Mouse (Mus musculus) small intestine, adult 2 months (tissue): ENCODE results near the gene E130308A19Rik.

ENCODE experiments used
- CTCF ChIP-seq: fragments of 200-500 bp; IDR thresholded peaks from 2 replicates; pipeline ENCODE4 v1.5.1; 2012; ENCODE audit warnings: low read depth, mild to moderate bottlenecking, control low read depth, inconsistent platforms, low read length, moderate library complexity, mixed read lengths; ENCODE audit not compliant: insufficient replicate concordance, insufficient read length; ENCODE audit errors: extremely low read depth
- POLR2A ChIP-seq: fragments of 200-500 bp; IDR thresholded peaks from 2 replicates; pipeline ENCODE4 v1.6.1; 2012; ENCODE audit warnings: low read depth, mild to moderate bottlenecking, control low read depth, inconsistent platforms, low read length, moderate library complexity

DNA sequence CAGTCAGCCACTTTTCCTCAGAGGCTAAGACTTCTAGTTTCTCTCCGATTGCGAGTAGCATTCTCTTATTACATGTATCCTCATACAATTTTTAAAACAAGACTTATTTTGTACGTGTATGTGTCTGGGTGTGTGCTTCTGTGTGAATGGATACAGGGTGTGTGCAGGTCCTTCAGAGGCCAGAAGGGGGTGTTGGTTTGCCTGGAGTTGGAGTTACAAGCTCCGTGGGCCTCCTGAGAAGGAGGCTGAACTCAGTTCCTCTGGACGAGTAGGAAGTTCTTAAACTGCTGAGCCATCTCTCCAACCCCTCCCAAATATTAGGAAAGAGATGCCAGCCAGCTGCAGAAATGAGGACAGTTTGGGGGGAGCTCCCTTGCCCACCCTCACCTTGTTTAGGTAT lies 182.4 kb downstream of the E130308A19Rik start:
- TF ChIP-seq POLR2A (no peak), CTCF (no peak)
